Mouse (Mus musculus) midbrain, embryonic 11.5 days (tissue): Measurements from ENCODE around the gene Gm10273. TPM values are rescaled to one million over a fixed set of nuclear protein-coding genes. Genes with fewer than 3 reads are reported as not detected.

ENCODE experiments used
- ATAC-seq: fragments of 200-750 bp; cut with Nextera tagmentation; 2 replicates; pipeline ENCODE4 v1.8.0; 2017; ENCODE audit warnings: moderate TSS enrichment, moderate library complexity; ENCODE audit not compliant: low FRiP score
- DNase-seq: peaks from one replicate; pipeline ENCODE4 v3.0.0; 2015; ENCODE audit warnings: low spot score; ENCODE audit errors: missing footprints
- H3K27ac ChIP-seq: fragments of 300-500 bp; sonication (generic); 2 replicates; pipeline ENCODE4 v1.5.1; 2014; ENCODE audit warnings: low read depth, low read length
- H3K27me3 ChIP-seq: fragments of 300-500 bp; sonication (generic); 2 replicates; pipeline ENCODE4 v1.6.1; 2014; ENCODE audit warnings: mild to moderate bottlenecking, low read length, moderate library complexity, mixed read lengths; ENCODE audit not compliant: control insufficient read depth, insufficient read depth
- H3K36me3 ChIP-seq: fragments of 300-500 bp; sonication (generic); 2 replicates; pipeline ENCODE4 v1.6.1; 2014; ENCODE audit warnings: mild to moderate bottlenecking, low read length, moderate library complexity, mixed read lengths; ENCODE audit not compliant: control insufficient read depth, insufficient read depth
- H3K4me1 ChIP-seq: fragments of 300-500 bp; sonication (generic); 2 replicates; pipeline ENCODE4 v1.6.1; 2014; ENCODE audit warnings: low read length; ENCODE audit not compliant: control insufficient read depth, insufficient read depth
- H3K4me2 ChIP-seq: fragments of 300-500 bp; sonication (generic); 2 replicates; pipeline ENCODE4 v1.6.1; 2014; ENCODE audit warnings: mild to moderate bottlenecking, moderate library complexity
- H3K4me3 ChIP-seq: fragments of 300-500 bp; sonication (generic); 2 replicates; pipeline ENCODE4 v1.5.1; 2014; ENCODE audit warnings: low read depth, low read length
- H3K9ac ChIP-seq: fragments of 300-500 bp; sonication (generic); 2 replicates; pipeline ENCODE4 v1.6.1; 2014; ENCODE audit warnings: low read length
- H3K9me3 ChIP-seq: fragments of 300-500 bp; sonication (generic); 2 replicates; pipeline ENCODE4 v1.6.1; 2016; ENCODE audit warnings: low read length; ENCODE audit not compliant: control insufficient read depth
- WGBS: fragments of 180-500 bp; shearing (Covaris S2); extraction: QIAGEN DNeasy Blood & Tissue Kit; methylation state at CpG from one replicate; pipeline ENCODE4 v1.1.7; 2014; 5-methylcytosine and 5-hydroxymethylcytosine counted together
- polyA plus RNA-seq: library from polyadenylated mRNA; unstranded; fragments of >200 nt; fragmentation: Nextera tagmentation; extraction: Ambion mirVana; gene quantifications from 2 replicates; pipeline ENCODE4 v1.2.1, GENCODE M21; 2014

The Gm10273 gene
- polyA plus RNA-seq, 1 experiment from 2014 or later: 3.3 TPM

DNA sequence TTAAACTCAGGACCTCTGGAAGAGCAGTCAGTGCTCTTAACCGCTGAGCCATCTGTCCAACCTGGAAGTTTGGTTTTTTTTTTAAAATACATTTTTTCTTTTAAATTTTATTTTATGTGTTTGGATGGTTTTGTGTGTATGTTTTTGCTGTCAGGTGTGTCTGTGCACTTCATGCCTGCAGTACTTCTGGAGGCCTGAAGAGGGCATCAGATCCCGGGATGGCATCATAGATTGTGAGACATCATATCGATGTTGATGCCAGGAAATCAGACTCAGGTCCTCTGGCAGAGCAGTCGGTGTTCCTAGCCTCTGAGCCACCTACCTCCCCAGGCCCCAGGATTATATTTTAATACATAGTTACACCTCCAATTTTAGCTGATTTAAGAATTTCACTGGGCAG, 18.3 kb downstream of the Gm10273 start:
- no peak overlapping the region for H3K4me2 ChIP-seq
- DNase-seq (no peak), ATAC-seq (no peak)
- H3K4me1 ChIP-seq: no peaks in the 10 kb centered on the region
- no peaks in the 10 kb centered on the region for H3K27me3 ChIP-seq
- WGBS: 86% methylated on average over 4 of the region's 4 CpGs
- no peak overlapping the region for H3K27ac ChIP-seq
- H3K9ac ChIP-seq: no peak overlapping the region
- H3K9me3 ChIP-seq: no peaks in the 10 kb centered on the region
- no peak overlapping the region for H3K4me3 ChIP-seq
- H3K36me3 ChIP-seq: no peaks in the 10 kb centered on the region

GRCm38 (mm10) chr10:59416623-59417022, 21.2 kb downstream of the Gm10273 start:
- H3K9me3 ChIP-seq: no peaks in the 10 kb centered on the region
- 87% methylated on average over 3 of the region's 3 CpGs for WGBS
- DNase-seq (no peak), ATAC-seq (no peak)
- no peaks in the 10 kb centered on the region for H3K27me3 ChIP-seq
- no peak overlapping the region for H3K4me3 ChIP-seq
- H3K36me3 ChIP-seq: no peaks in the 10 kb centered on the region
- H3K4me1 ChIP-seq: no peaks in the 10 kb centered on the region
- no peak overlapping the region for H3K9ac ChIP-seq
- H3K27ac ChIP-seq: no peak overlapping the region
- H3K4me2 ChIP-seq: no peak overlapping the region

DNA sequence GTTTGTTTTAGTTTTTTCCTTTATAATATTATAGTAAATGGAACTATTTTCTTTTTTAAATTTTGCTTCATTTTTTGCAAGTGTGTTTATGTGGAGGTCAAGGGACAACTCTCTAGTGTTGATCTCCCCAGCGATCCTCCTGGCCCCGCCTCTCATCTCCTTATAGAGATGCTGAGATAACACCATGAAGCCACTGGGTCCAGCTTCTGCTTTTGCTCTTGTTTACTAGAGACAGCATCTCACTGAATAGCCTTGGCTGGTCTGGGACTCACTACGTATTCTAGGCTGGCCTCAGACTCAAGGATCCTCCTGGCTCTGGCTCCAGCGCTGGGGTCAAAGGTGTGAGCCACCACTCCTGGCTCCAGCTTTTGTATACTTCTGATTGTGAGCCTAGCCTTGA, 24.1 kb downstream of the Gm10273 start:
- ATAC-seq (no peak), DNase-seq (no peak)
- H3K9me3 ChIP-seq: no peaks in the 10 kb centered on the region
- H3K27me3 ChIP-seq: no peaks in the 10 kb centered on the region
- no peak overlapping the region for H3K27ac ChIP-seq
- no peak overlapping the region for H3K4me2 ChIP-seq
- no peak overlapping the region for H3K9ac ChIP-seq
- no peaks in the 10 kb centered on the region for H3K36me3 ChIP-seq
- no peaks in the 10 kb centered on the region for H3K4me1 ChIP-seq
- 85% methylated on average over 4 of the region's 4 CpGs for WGBS
- no peak overlapping the region for H3K4me3 ChIP-seq

DNA sequence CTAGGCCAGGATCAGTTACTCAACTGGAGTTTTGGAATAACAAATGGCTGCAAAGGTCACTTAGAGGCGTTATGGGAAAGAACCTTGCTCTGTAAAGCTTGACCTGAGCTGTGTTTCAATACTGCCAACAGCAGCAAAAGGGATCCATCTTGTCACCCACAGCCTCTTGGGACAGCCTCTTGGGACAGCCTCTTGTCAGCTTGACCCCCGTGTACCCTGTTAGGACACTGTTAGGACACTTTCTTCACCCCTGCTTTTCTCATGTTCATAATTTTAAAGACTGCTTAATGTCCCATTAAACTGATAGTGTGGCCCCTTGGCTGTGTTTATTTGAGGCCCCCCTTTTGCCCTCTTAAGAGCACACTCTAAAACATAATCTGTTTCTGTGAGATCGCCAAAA, 29.0 kb downstream of the Gm10273 start:
- no peaks in the 10 kb centered on the region for H3K36me3 ChIP-seq
- no peaks in the 10 kb centered on the region for H3K4me1 ChIP-seq
- H3K4me2 ChIP-seq: no peak overlapping the region
- 89% methylated on average over 3 of the region's 3 CpGs for WGBS
- DNase-seq (no peak), ATAC-seq (no peak)
- no peaks in the 10 kb centered on the region for H3K9me3 ChIP-seq
- H3K4me3 ChIP-seq: no peak overlapping the region
- no peaks in the 10 kb centered on the region for H3K27me3 ChIP-seq
- H3K27ac ChIP-seq: no peak overlapping the region
- no peak overlapping the region for H3K9ac ChIP-seq

- WGBS: 93% methylated on average over 7 of the region's 7 CpGs
- Histone ChIP-seq H3K4me3 (no peak overlapping the region), H3K36me3 (no peaks in the 10 kb centered on the region), H3K9me3 (no peaks in the 10 kb centered on the region), H3K4me2 (no peak overlapping the region), H3K9ac (no peak overlapping the region), H3K4me1 (no peaks in the 10 kb centered on the region), H3K27ac (no peak overlapping the region), H3K27me3 (no peaks in the 10 kb centered on the region)
- ATAC-seq: no peak
- no peak for DNase-seq
These were observed 29.9 kb downstream of the Gm10273 start for GRCm38 (mm10) chr10:59425369-59425768.

- Histone ChIP-seq H3K27ac (no peak overlapping the region), H3K9ac (no peak overlapping the region), H3K9me3 (no peaks in the 10 kb centered on the region), H3K4me3 (no peak overlapping the region), H3K4me2 (no peak overlapping the region), H3K27me3 (no peaks in the 10 kb centered on the region), H3K36me3 (no peaks in the 10 kb centered on the region), H3K4me1 (no peaks in the 10 kb centered on the region)
- 87% methylated on average over 4 of the region's 4 CpGs for WGBS
- no peak for DNase-seq
- ATAC-seq: no peak
These were observed 30.9 kb downstream of the Gm10273 start for GRCm38 (mm10) chr10:59426371-59426770.

GRCm38 (mm10) chr10:59429448-59430135, 34.2 kb downstream of the Gm10273 start:
- no peaks in the 10 kb centered on the region for H3K27me3 ChIP-seq
- 88% methylated on average over 16 of the region's 16 CpGs for WGBS
- no peak overlapping the region for H3K9ac ChIP-seq
- H3K4me2 ChIP-seq: no peak overlapping the region
- no peaks in the 10 kb centered on the region for H3K9me3 ChIP-seq
- DNase-seq (no peak), ATAC-seq (no peak)
- H3K36me3 ChIP-seq: no peaks in the 10 kb centered on the region
- H3K4me1 ChIP-seq: no peaks in the 10 kb centered on the region
- H3K4me3 ChIP-seq: no peak overlapping the region
- H3K27ac ChIP-seq: no peak overlapping the region

- H3K27me3 ChIP-seq: no peaks in the 10 kb centered on the region
- H3K9me3 ChIP-seq: no peaks in the 10 kb centered on the region
- H3K4me3 ChIP-seq: no peak overlapping the region
- DNase-seq (no peak), ATAC-seq (no peak)
- H3K4me1 ChIP-seq: no peaks in the 10 kb centered on the region
- no peak overlapping the region for H3K27ac ChIP-seq
- 83% methylated on average over 6 of the region's 6 CpGs for WGBS
- no peak overlapping the region for H3K4me2 ChIP-seq
- H3K36me3 ChIP-seq: no peaks in the 10 kb centered on the region
- no peak overlapping the region for H3K9ac ChIP-seq
These were observed 35.3 kb downstream of the Gm10273 start for GRCm38 (mm10) chr10:59430701-59431218.

DNA sequence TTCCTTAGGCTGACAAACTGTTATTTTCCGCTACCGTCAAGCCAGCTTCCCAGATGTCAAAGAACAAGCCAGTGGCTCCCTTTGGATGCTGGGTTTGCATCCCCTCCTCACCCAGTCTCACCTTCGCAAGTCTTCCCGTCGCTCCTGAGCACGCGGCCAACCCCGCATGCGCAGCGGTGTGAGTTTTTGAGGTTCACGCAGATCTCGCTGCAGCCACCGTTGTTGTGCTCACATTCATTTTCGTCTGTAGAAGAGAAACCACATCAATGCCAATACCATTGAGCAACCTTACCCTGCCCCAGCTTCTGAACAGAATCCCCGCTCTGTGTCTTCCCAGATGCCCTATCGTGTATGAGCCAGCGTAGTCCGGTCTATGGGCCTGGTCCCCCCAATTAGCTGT, 40.3 kb downstream of the Gm10273 start:
- DNase-seq: no peak
- Histone ChIP-seq H3K9me3 (no peaks in the 10 kb centered on the region), H3K4me3 (no peak overlapping the region), H3K4me2 (no peak overlapping the region), H3K27ac (no peak overlapping the region), H3K4me1 (no peaks in the 10 kb centered on the region), H3K36me3 (no peaks in the 10 kb centered on the region), H3K9ac (no peak overlapping the region), H3K27me3 (no peaks in the 10 kb centered on the region)
- no peak for ATAC-seq
- WGBS: 96% methylated on average over 18 of the region's 18 CpGs
